ENCODE assay signal across 9 mouse cellular contexts in genomic region chr14:14064486-14065141, GRCm38 (mm10). TPM values are rescaled to one million over a fixed set of nuclear protein-coding genes. Genes with fewer than 3 reads are reported as not detected.
A peak's percentile ranks its signal among the peaks of the same experiment; 100 is the strongest.
DNase-seq lines count a peak whose midpoint lies in the region; ATAC-seq lines count a peak whose summit lies in the region.
"Had no signal": no experiment of that assay in that cellular context is flagged by ENCODE, and none has a peak within 500 bp of the region (broad histone marks: within the 10 kb centered on the region; RNA-seq: fewer than 3 reads in every experiment).

No protein-coding gene starts in this region.

- H3K9me3 ChIP-seq in liver, embryonic 15.5 days (replicated peaks), result no peaks in the 10 kb centered on the region

- H3K9ac ChIP-seq in liver, embryonic 15.5 days, result no peak overlapping the region

- 0 out of 2 replicates have a peak overlapping the region, but pooled peaks have one; percentile 24 for H3K27ac ChIP-seq in liver, embryonic 15.5 days (replicated peaks)

- DNase-seq in layer of hippocampus, adult 9-11 months, result peak; percentile 10
- DNase-seq in layer of hippocampus, adult 9-10 months (ENCODE audit: low spot score), result no peak
- peak; percentile 73 for DNase-seq in fat pad, adult 2 months (ENCODE audit: extremely low read depth, low read depth, low spot score)
- peak; percentile 55 for DNase-seq in retina, embryonic 14.5 days (ENCODE audit: low spot score)
- DNase-seq in spleen, adult 12 weeks (ENCODE audit: low spot score), result no peak
- DNase-seq: gastrocnemius, postnatal 10 days had no signal

- no peak overlapping the region for H3K4me3 ChIP-seq in liver, embryonic 15.5 days (replicated peaks)

- no peaks in the 10 kb centered on the region for H3K36me3 ChIP-seq in liver, embryonic 15.5 days (replicated peaks)

- no peaks in the 10 kb centered on the region for H3K27me3 ChIP-seq in liver, embryonic 15.5 days

- ATAC-seq in liver, embryonic 15.5 days (ENCODE audit: insufficient read depth), result no peak
- ATAC-seq in activated CD4-positive, CD25-positive, alpha-beta regulatory T cell, adult 4 months, result no peak
- ATAC-seq in megakaryocyte-erythroid progenitor cell, adult 5-6 weeks (replicated peaks; ENCODE audit: low FRiP score, low TSS enrichment, poor library complexity, severe bottlenecking), result no peak

- 10% methylated on average over 5 of the region's 5 CpGs for WGBS in liver, embryonic 15.5 days (ENCODE audit: insufficient replicate concordance)

- peaks cover 39% of the 10 kb centered on the region for H3K4me1 ChIP-seq in liver, embryonic 15.5 days (replicated peaks)

- H3K4me2 ChIP-seq in liver, embryonic 15.5 days, result no peak overlapping the region

RNA-seq across cellular contexts. Expression of gene Psmd6, which starts 56.2 kb away (rescaled TPM):
- 107 and 116 TPM in 2 replicates for polyA plus RNA-seq in liver, embryonic 15.5 days (2015; fragmentation: Nextera tagmentation; extraction: Ambion mirVana)
- 100 to 1,000 TPM; 138 to 151 TPM for polyA plus RNA-seq in activated CD4-positive, CD25-positive, alpha-beta regulatory T cell, adult 4 months (2017; shearing (Covaris generic))
- total RNA-seq in megakaryocyte-erythroid progenitor cell, adult 5-6 weeks (2014; fragmentation: Nextera tagmentation), result 154 and 175 TPM in 2 replicates
- total RNA-seq in megakaryocyte-erythroid progenitor cell, adult 5-6 weeks (2017), result 296 and 300 TPM in 2 replicates

Comparison
In these comparisons a context has a peak if more than half of its experiments do, and no peak if none do; other contexts are left out.
1. DNase-seq: peak in layer of hippocampus, adult 9-11 months (single experiment), fat pad, adult 2 months (single experiment) and retina, embryonic 14.5 days (single experiment); none in layer of hippocampus, adult 9-10 months (single experiment) and spleen, adult 12 weeks (single experiment).